Comparison of ENCODE assay signal across 31 mouse cellular contexts in the genomic region with DNA sequence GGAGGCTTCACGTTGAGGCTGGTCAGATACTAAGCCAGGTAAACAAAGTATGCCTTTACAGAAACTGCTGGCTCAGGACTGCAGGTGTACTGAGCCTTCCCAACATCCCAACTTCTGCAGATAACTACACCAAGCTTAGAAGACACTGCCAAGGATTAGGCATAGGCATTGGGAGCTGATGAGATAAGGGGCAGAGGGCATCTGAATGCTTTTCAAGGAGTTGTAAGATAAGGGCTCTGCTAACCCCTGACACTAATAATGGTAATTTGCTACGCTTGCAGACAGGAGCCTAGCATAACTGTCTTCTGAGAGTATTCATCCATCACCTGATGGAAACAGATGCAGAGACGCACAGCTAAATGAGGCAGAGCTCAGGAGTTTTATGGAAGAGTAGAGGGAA.
"Had no signal": no experiment of that assay in that cellular context is flagged by ENCODE, and none has a peak within 500 bp of the region (broad histone marks: within the 10 kb centered on the region; RNA-seq: fewer than 3 reads in every experiment).

No protein-coding gene starts in this region.

- H3K27me3 ChIP-seq: limb, embryonic 12.5 days; limb, embryonic 13.5 days; limb, embryonic 15.5 days; liver, embryonic 12.5 days; liver, embryonic 13.5 days; liver, embryonic 15.5 days; lung, embryonic 15.5 days; megakaryocyte, embryonic 14.5 days; midbrain, embryonic 12.5 days; midbrain, embryonic 13.5 days; midbrain, embryonic 15.5 days had no signal

- DNase-seq: layer of hippocampus, postnatal 36 days; left cerebral cortex, postnatal 4 days; liver; liver, embryonic 13.5 days; liver, postnatal 0 days; lung, adult 18-20 months; lung, adult 2 months; lung, embryonic 14.5 days; lung, postnatal 10 days; lung, postnatal 14 days; lung, postnatal 36 days; lung, postnatal 4 days; midbrain, embryonic 14.5 days had no signal

- H3K9me3 ChIP-seq: limb, embryonic 10.5 days; limb, embryonic 12.5 days; limb, embryonic 13.5 days; limb, embryonic 15.5 days; liver, embryonic 12.5 days; liver, embryonic 13.5 days; liver, embryonic 15.5 days; lung, embryonic 15.5 days; megakaryocyte, embryonic 14.5 days; midbrain, embryonic 12.5 days; midbrain, embryonic 13.5 days; midbrain, embryonic 15.5 days had no signal

- H3K4me2 ChIP-seq: limb, embryonic 12.5 days; limb, embryonic 13.5 days; limb, embryonic 15.5 days; liver, embryonic 11.5 days; liver, embryonic 12.5 days; liver, embryonic 13.5 days; liver, embryonic 15.5 days; lung, embryonic 14.5 days; lung, embryonic 15.5 days; midbrain, embryonic 12.5 days; midbrain, embryonic 13.5 days; midbrain, embryonic 15.5 days had no signal

- H3K27ac ChIP-seq: left cerebral cortex, adult 2 months; limb, embryonic 10.5 days; limb, embryonic 12.5 days; limb, embryonic 13.5 days; limb, embryonic 15.5 days; liver, embryonic 12.5 days; liver, embryonic 13.5 days; liver, embryonic 14.5 days; liver, embryonic 15.5 days; lung, embryonic 15.5 days; macrophage; midbrain, embryonic 12.5 days; midbrain, embryonic 13.5 days; midbrain, embryonic 15.5 days had no signal

- H3K9ac ChIP-seq: limb, embryonic 12.5 days; limb, embryonic 13.5 days; limb, embryonic 15.5 days; liver, embryonic 12.5 days; liver, embryonic 13.5 days; liver, embryonic 14.5 days; liver, embryonic 15.5 days; liver, postnatal 0 days; lung, embryonic 14.5 days; lung, embryonic 15.5 days; midbrain, embryonic 12.5 days; midbrain, embryonic 13.5 days; midbrain, embryonic 15.5 days had no signal

- H3K4me3 ChIP-seq: left cerebral cortex, adult 2 months; limb, embryonic 10.5 days; limb, embryonic 12.5 days; limb, embryonic 13.5 days; limb, embryonic 15.5 days; liver, embryonic 12.5 days; liver, embryonic 13.5 days; liver, embryonic 15.5 days; lung, embryonic 15.5 days; megakaryocyte, embryonic 14.5 days; midbrain, embryonic 12.5 days; midbrain, embryonic 13.5 days; midbrain, embryonic 15.5 days; myocyte had no signal

- H3K4me1 ChIP-seq: limb, embryonic 10.5 days; limb, embryonic 12.5 days; limb, embryonic 13.5 days; limb, embryonic 15.5 days; liver, embryonic 15.5 days; lung, embryonic 15.5 days; midbrain, embryonic 12.5 days; midbrain, embryonic 13.5 days; midbrain, embryonic 15.5 days had no signal

- ATAC-seq: liver, embryonic 12.5 days; liver, postnatal 0 days; lung, postnatal 0 days; midbrain, embryonic 13.5 days; midbrain, embryonic 15.5 days; midbrain, embryonic 16.5 days had no signal
